ENCODE assay signal across 8 mouse cellular contexts in genomic region chr13:3633895-3634811, GRCm38 (mm10). TPM values are rescaled to one million over a fixed set of nuclear protein-coding genes. Genes with fewer than 3 reads are reported as not detected.
DNase-seq lines count a peak whose midpoint lies in the region; ATAC-seq and TF ChIP-seq lines count a peak whose summit lies in the region.

TSS of gene Asb13 (plus strand) at chr13:3634032.

- in situ Hi-C loops in CH12.LX (cut with MboI; ENCODE audit: low pct_ligation_motif_present, low pct_unique_long_range_greater_than_20kb, low sequenced_read_pairs): no loop called here

- TF ChIP-seq RAD21 in CH12.LX (IDR thresholded peaks at IDR 0.05; ENCODE audit: low read depth, low read length): no peak

- H3K4me1 ChIP-seq in CH12.LX (ENCODE audit: control insufficient read depth in 1 of 2, insufficient read depth in 2 of 2): peaks cover 4 to 15% of the 10 kb centered on the region in 2 experiments; a peak in 3 of 4 replicates
- no peaks in the 10 kb centered on the region for H3K4me1 ChIP-seq in forebrain, embryonic 13.5 days
- no peaks in the 10 kb centered on the region for H3K4me1 ChIP-seq in heart, postnatal 0 days (ENCODE audit: control insufficient read depth, insufficient read depth)
- no peaks in the 10 kb centered on the region; the same call in 1 of the 2 replicates for H3K4me1 ChIP-seq in liver, embryonic 16.5 days (ENCODE audit: control insufficient read depth, low read depth, low read length)
- no peaks in the 10 kb centered on the region for H3K4me1 ChIP-seq in neural tube, embryonic 12.5 days
- no peaks in the 10 kb centered on the region for H3K4me1 ChIP-seq in stomach, postnatal 0 days (replicated peaks; ENCODE audit: control insufficient read depth, insufficient read depth)

- no peaks in the 10 kb centered on the region for H3K79me2 ChIP-seq in CH12.LX (replicated peaks; ENCODE audit: control insufficient read depth, extremely low read depth, insufficient read depth, poor library complexity, severe bottlenecking)

- peaks cover 7% of the 10 kb centered on the region for H3K9me3 ChIP-seq in CH12.LX (replicated peaks; ENCODE audit: low read length)
- no peaks in the 10 kb centered on the region for H3K9me3 ChIP-seq in forebrain, embryonic 13.5 days (replicated peaks)
- no peaks in the 10 kb centered on the region for H3K9me3 ChIP-seq in heart, postnatal 0 days (replicated peaks; ENCODE audit: control insufficient read depth, low read length)
- H3K9me3 ChIP-seq in liver, embryonic 16.5 days (replicated peaks; ENCODE audit: control insufficient read depth, low read length): no peaks in the 10 kb centered on the region
- 0 out of 2 replicates have a peak, but pooled peaks cover 6% of the 10 kb centered on the region for H3K9me3 ChIP-seq in neural tube, embryonic 12.5 days
- H3K9me3 ChIP-seq in stomach, postnatal 0 days (ENCODE audit: control insufficient read depth, low read length): no peaks in the 10 kb centered on the region

- peak; percentile 98 for ATAC-seq in cerebellum, adult (ENCODE audit: insufficient number of reproducible peaks, low FRiP score, low TSS enrichment)
- ATAC-seq in forebrain, embryonic 13.5 days: peak; percentile 95
- ATAC-seq in heart, postnatal 0 days (ENCODE audit: insufficient read depth, low read depth): peak; percentile 97
- peak; percentile 90 for ATAC-seq in liver, embryonic 16.5 days (ENCODE audit: low read depth)
- peak; percentile 96 for ATAC-seq in neural tube, embryonic 12.5 days (ENCODE audit: low FRiP score, low read depth)
- peak; percentile 95 for ATAC-seq in stomach, postnatal 0 days (ENCODE audit: low FRiP score, low TSS enrichment)

- TF ChIP-seq EP300 in CH12.LX (IDR thresholded peaks at IDR 0.05; ENCODE audit: low read length): no peak
- TF ChIP-seq EP300 in heart, postnatal 0 days (IDR thresholded peaks at IDR 0.05; ENCODE audit: low read depth): no peak
- TF ChIP-seq EP300 in stomach, postnatal 0 days (optimal IDR thresholded peaks at IDR 0.05): no peak

- H3K36me3 ChIP-seq in CH12.LX (replicated peaks in 1 of 2; ENCODE audit: control insufficient read depth in 1 of 2, insufficient read depth in 1 of 2, low read length in 1 of 2): no peaks in the 10 kb centered on the region
- no peaks in the 10 kb centered on the region for H3K36me3 ChIP-seq in forebrain, embryonic 13.5 days (ENCODE audit: poor library complexity, severe bottlenecking)
- H3K36me3 ChIP-seq in heart, postnatal 0 days (replicated peaks; ENCODE audit: control insufficient read depth, insufficient read depth, low read length): no peaks in the 10 kb centered on the region
- no peaks in the 10 kb centered on the region for H3K36me3 ChIP-seq in liver, embryonic 16.5 days (ENCODE audit: control insufficient read depth, insufficient read depth)
- no peaks in the 10 kb centered on the region for H3K36me3 ChIP-seq in neural tube, embryonic 12.5 days
- no peaks in the 10 kb centered on the region for H3K36me3 ChIP-seq in stomach, postnatal 0 days (ENCODE audit: control insufficient read depth, insufficient read depth, low read length)

- peaks cover 19% of the 10 kb centered on the region for H3K27me3 ChIP-seq in CH12.LX (replicated peaks)
- H3K27me3 ChIP-seq in forebrain, embryonic 13.5 days: no peaks in the 10 kb centered on the region
- H3K27me3 ChIP-seq in heart, postnatal 0 days (ENCODE audit: control insufficient read depth, insufficient read depth, low read length): no peaks in the 10 kb centered on the region
- no peaks in the 10 kb centered on the region for H3K27me3 ChIP-seq in liver, embryonic 16.5 days (ENCODE audit: control insufficient read depth, insufficient read depth, low read depth, low read length)
- H3K27me3 ChIP-seq in neural tube, embryonic 12.5 days (replicated peaks): no peaks in the 10 kb centered on the region
- H3K27me3 ChIP-seq in stomach, postnatal 0 days (ENCODE audit: control insufficient read depth, insufficient read depth, low read length): no peaks in the 10 kb centered on the region

- under 1% methylated on average over 47 of the region's 47 CpGs for WGBS in forebrain, embryonic 13.5 days
- WGBS in heart, postnatal 0 days: 1% methylated on average over 47 of the region's 47 CpGs
- under 1% methylated on average over 47 of the region's 47 CpGs for WGBS in liver, embryonic 16.5 days (ENCODE audit: insufficient replicate concordance)
- WGBS in neural tube, embryonic 12.5 days: under 1% methylated on average over 47 of the region's 47 CpGs
- WGBS in stomach, postnatal 0 days: under 1% methylated on average over 47 of the region's 47 CpGs

- H3K4me2 ChIP-seq in CH12.LX (ENCODE audit: insufficient read depth, low read depth, poor library complexity, severe bottlenecking): peak within 1 kb of the TSS; percentile 72
- H3K4me2 ChIP-seq in forebrain, embryonic 13.5 days: peak within 1 kb of the TSS; percentile 79
- H3K4me2 ChIP-seq in heart, postnatal 0 days (ENCODE audit: low read depth, low read length): peak within 1 kb of the TSS; percentile 87
- H3K4me2 ChIP-seq in liver, embryonic 16.5 days (ENCODE audit: low read depth, low read length): peak within 1 kb of the TSS; percentile 73
- peak within 1 kb of the TSS; percentile 73 for H3K4me2 ChIP-seq in neural tube, embryonic 12.5 days (replicated peaks)
- H3K4me2 ChIP-seq in stomach, postnatal 0 days (replicated peaks; ENCODE audit: low read depth): peak within 1 kb of the TSS; percentile 82

- peak; percentile 64 for TF ChIP-seq POLR2A in CH12.LX (IDR thresholded peaks at IDR 0.05; ENCODE audit: low read depth, low read length)

- H3K9ac ChIP-seq in CH12.LX (ENCODE audit: insufficient read depth, low read depth): peak within 1 kb of the TSS; percentile 73
- peak within 1 kb of the TSS; percentile 79 for H3K9ac ChIP-seq in forebrain, embryonic 13.5 days
- peak within 1 kb of the TSS; percentile 73 for H3K9ac ChIP-seq in heart, postnatal 0 days (replicated peaks; ENCODE audit: low read depth, low read length)
- H3K9ac ChIP-seq in liver, embryonic 16.5 days (ENCODE audit: low read depth, low read length): peak within 1 kb of the TSS; percentile 68
- peak within 1 kb of the TSS; percentile 77 for H3K9ac ChIP-seq in neural tube, embryonic 12.5 days
- peak within 1 kb of the TSS; percentile 73 for H3K9ac ChIP-seq in stomach, postnatal 0 days (ENCODE audit: low read length)

- no peak for TF ChIP-seq CTCF in CH12.LX (conservative IDR thresholded peaks at IDR 0.05 in 1 of 2, IDR thresholded peaks at IDR 0.05 in 1 of 2; ENCODE audit: low read depth in 2 of 2, low read length in 2 of 2)
- TF ChIP-seq CTCF in heart, postnatal 0 days (IDR thresholded peaks at IDR 0.05; ENCODE audit: low read depth): no peak
- TF ChIP-seq CTCF in stomach, postnatal 0 days (IDR thresholded peaks at IDR 0.05; ENCODE audit: low read depth): 0 out of 2 replicates have a peak, but pooled peaks have one; percentile 10

- dilution Hi-C loops in CH12.LX (cut with MboI; ENCODE audit: extremely low pct_ligation_motif_present, extremely low pct_unique_long_range_greater_than_20kb, low sequenced_read_pairs): no loop called here

- no peak within 1 kb of the TSS for H3K27ac ChIP-seq in CH12.LX (ENCODE audit: insufficient read depth, low read depth)
- H3K27ac ChIP-seq in forebrain, embryonic 13.5 days: no peak within 1 kb of the TSS
- peak within 1 kb of the TSS; percentile 47 for H3K27ac ChIP-seq in heart, postnatal 0 days (ENCODE audit: low read depth)
- H3K27ac ChIP-seq in liver, embryonic 16.5 days (ENCODE audit: low read length): no peak within 1 kb of the TSS
- no peak within 1 kb of the TSS for H3K27ac ChIP-seq in neural tube, embryonic 12.5 days
- H3K27ac ChIP-seq in stomach, postnatal 0 days (replicated peaks): peak within 1 kb of the TSS; percentile 56; the same call in 1 of the 2 replicates

- DNase-seq in CH12.LX (ENCODE audit: extremely low read depth): peak; percentile 81
- peak; percentile 73 for DNase-seq in heart, postnatal 0 days (ENCODE audit: low spot score)
- peak; percentile 84 to 89 for DNase-seq in kidney, postnatal 4 days
- DNase-seq in stomach, postnatal 0 days (ENCODE audit: low spot score): peak; percentile 89

- peak within 1 kb of the TSS; percentile 62 to 88 (median 74) for H3K4me3 ChIP-seq in CH12.LX (replicated peaks in 1 of 3; ENCODE audit: low read depth in 2 of 3, low read length in 2 of 3, poor library complexity in 1 of 3)
- peak within 1 kb of the TSS; percentile 71 for H3K4me3 ChIP-seq in forebrain, embryonic 13.5 days
- H3K4me3 ChIP-seq in heart, postnatal 0 days (ENCODE audit: low read depth, low read length): peak within 1 kb of the TSS; percentile 83
- peak within 1 kb of the TSS; percentile 68 for H3K4me3 ChIP-seq in liver, embryonic 16.5 days (ENCODE audit: low read depth, low read length)
- H3K4me3 ChIP-seq in neural tube, embryonic 12.5 days: peak within 1 kb of the TSS; percentile 63
- peak within 1 kb of the TSS; percentile 72 for H3K4me3 ChIP-seq in stomach, postnatal 0 days (ENCODE audit: low read depth, low read length)

TF ChIP-seq in CH12.LX, 34 proteins besides CTCF, POLR2A, EP300 and RAD21 (continues in another document):
- TF ChIP-seq MYC (IDR thresholded peaks at IDR 0.05; ENCODE audit: low read depth, low read length) (peak; percentile 69; the same call in 1 of the 2 replicates), KAT2A (IDR thresholded peaks at IDR 0.05; ENCODE audit: insufficient replicate concordance, low read length) (peak; percentile 66; the same call in 1 of the 2 replicates), SMC3 (IDR thresholded peaks at IDR 0.05; ENCODE audit: low read depth, low read length) (no peak), RCOR1 (conservative IDR thresholded peaks at IDR 0.05; ENCODE audit: low read depth, low read length) (no peak), SIN3A (IDR thresholded peaks at IDR 0.05; ENCODE audit: low read length) (peak; percentile 84), NELFE (IDR thresholded peaks at IDR 0.05; ENCODE audit: low read depth, low read length) (0 out of 2 replicates have a peak, but pooled peaks have one; percentile 41), JUN (IDR thresholded peaks at IDR 0.05; ENCODE audit: insufficient read depth, low read depth, low read length) (no peak), TCF12 (IDR thresholded peaks at IDR 0.05; ENCODE audit: low read depth, low read length) (peak; percentile 34; the same call in 1 of the 2 replicates), UBTF (IDR thresholded peaks at IDR 0.05; ENCODE audit: low read depth, low read length) (peak; percentile 85; the same call in 1 of the 2 replicates), ZNF384 (IDR thresholded peaks at IDR 0.05; ENCODE audit: low read depth, low read length) (no peak)

RNA-seq across cellular contexts. Expression of gene Asb13, which starts in this region (rescaled TPM):
- total RNA-seq in CH12.LX (2012; rRNA removed) (1.4 TPM in 2 replicates), CH12.LX (2014; rRNA removed) (0.78 and 0.86 TPM in 2 replicates)
- 1.7 and 2.0 TPM in 2 replicates for polyA plus RNA-seq in CH12.LX (2012; ENCODE audit: insufficient read length, low read depth)
- 12.9 and 15.6 TPM in 2 replicates for polyA plus RNA-seq in forebrain, embryonic 13.5 days (2015; fragmentation: Nextera tagmentation; extraction: Ambion mirVana)
- 2.2 and 3.2 TPM in 2 replicates for total RNA-seq in heart, postnatal 0 days (2014; rRNA removed; ENCODE audit: low replicate concordance)
- polyA plus RNA-seq in heart, postnatal 0 days (2015; fragmentation: Nextera tagmentation; extraction: Ambion mirVana): 4.3 TPM in 2 replicates
- polyA plus RNA-seq in liver, embryonic 16.5 days (2015; fragmentation: Nextera tagmentation; extraction: Ambion mirVana): 3.8 and 5.3 TPM in 2 replicates
- 11.6 and 14.4 TPM in 2 replicates for polyA plus RNA-seq in neural tube, embryonic 12.5 days (2016; fragmentation: Nextera tagmentation; extraction: Ambion mirVana)
- polyA plus RNA-seq in stomach, postnatal 0 days (2015; fragmentation: Nextera tagmentation; extraction: Ambion mirVana): 12.9 and 15.7 TPM in 2 replicates

Comparison
In these comparisons a context has a peak if more than half of its experiments do, and no peak if none do; other contexts are left out.
1. H3K27ac ChIP-seq: peak in heart, postnatal 0 days (single experiment) and stomach, postnatal 0 days (single experiment); none in CH12.LX (single experiment), forebrain, embryonic 13.5 days (single experiment), liver, embryonic 16.5 days (single experiment) and neural tube, embryonic 12.5 days (single experiment).
2. Peak in every context shown above with its lines, with median percentiles within 50 percentile points of each other: DNase-seq, H3K4me2 ChIP-seq, H3K4me3 ChIP-seq, H3K9ac ChIP-seq and ATAC-seq.